Mouse (Mus musculus) monocyte, adult 2 months (primary cell): ENCODE data around the gene Majin.

Experiments
- DNase-seq, 2 experiments: peaks; one replicate each; pipeline ENCODE4 v3.0.0; 2022; ENCODE audit warnings: low spot score in 2 of 2, low read depth in 1 of 2

The Majin gene

GRCm38 (mm10) chr19:6184131-6184530 lies at the start of gene Majin:
Gene Majin (plus strand): TSS chr19:6184388.
- DNase-seq, result no peak

GRCm38 (mm10) chr19:6136397-6136796 lies 47.8 kb upstream of the Majin start:
- no peak for DNase-seq

DNA sequence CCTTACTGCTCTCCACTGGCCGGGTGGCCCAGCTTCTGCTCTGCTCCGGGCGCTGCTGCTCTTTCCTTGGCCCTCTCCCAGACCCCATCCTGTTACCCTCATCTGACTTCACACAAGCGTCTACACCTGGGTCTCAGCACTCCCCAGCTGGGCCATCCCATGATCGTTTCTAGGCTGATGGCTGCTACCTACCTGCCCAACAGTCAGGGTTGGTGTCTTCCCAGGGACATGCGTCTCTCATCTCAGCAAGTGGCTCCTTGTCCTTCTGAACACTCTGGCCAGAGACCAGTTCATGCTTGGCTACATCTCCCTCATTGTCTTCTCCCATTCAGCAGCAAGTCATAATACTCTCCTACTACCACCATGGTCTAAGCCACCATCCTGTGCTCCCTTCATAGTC lies 44.5 kb upstream of the Majin start:
- no peak for DNase-seq

DNA sequence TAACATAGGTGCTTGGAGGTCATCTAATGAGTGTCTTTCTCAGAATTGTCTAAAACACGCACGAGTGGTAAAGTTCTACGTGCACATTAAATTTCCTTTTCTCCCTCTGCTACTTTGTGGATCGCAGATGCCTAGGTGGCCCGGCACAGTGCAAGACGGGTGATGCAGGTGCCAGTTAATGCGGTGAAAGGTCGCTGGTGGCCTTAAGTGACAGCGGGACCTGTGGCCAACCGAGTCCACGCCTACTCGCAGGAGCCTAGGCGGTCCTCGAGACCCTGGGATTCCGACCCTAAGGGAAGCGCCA lies 43.9 kb upstream of the Majin start:
- no peak for DNase-seq

DNA sequence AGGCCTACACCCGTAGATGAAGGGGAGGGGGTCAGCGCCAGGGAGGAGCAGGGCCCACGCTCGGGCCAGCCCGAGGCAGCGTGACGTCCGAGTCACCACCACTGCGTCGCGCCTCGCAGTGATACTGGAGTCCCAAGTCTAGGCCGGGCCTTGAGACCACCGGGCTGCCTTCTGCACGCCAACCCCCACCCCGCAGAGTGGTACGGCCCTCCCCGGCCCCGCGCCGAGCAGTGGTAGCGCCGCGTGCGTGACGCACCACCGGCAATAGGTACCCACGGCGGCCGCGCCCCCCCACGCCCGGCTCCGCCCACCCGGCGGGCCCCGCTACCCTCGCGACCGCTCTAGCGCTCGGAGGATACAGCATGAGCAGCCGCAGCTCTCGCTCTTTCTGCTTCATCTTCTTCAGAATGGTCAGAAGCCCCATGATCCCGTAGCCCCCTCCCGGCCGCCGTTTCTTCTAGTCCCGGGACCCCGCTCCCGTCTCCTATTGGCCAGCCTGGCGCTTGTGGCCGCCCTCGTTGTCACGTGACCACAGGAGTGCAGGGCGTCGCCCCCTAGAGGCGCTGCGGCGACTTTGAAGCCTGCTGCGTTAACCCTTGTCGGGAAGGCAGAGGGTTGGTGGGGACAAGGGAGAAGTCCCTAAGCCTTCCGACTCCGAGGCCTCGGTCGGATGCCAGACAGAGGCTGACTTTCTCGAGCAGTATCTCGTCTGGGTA lies 43.4 kb upstream of the Majin start, which contains the start of gene Batf2:
Gene Batf2, plus strand, starts transcription at position 306 of the 716 bp plus-strand sequence.
- DNase-seq, result peak; percentile 75 to 87

- DNase-seq, result peak; percentile 55 to 64
Observed at GRCm38 (mm10) chr19:6141394-6141749, 42.8 kb upstream of the Majin start, which contains the start of gene Arl2. Gene Arl2 (minus strand): TSS chr19:6141548.

DNA sequence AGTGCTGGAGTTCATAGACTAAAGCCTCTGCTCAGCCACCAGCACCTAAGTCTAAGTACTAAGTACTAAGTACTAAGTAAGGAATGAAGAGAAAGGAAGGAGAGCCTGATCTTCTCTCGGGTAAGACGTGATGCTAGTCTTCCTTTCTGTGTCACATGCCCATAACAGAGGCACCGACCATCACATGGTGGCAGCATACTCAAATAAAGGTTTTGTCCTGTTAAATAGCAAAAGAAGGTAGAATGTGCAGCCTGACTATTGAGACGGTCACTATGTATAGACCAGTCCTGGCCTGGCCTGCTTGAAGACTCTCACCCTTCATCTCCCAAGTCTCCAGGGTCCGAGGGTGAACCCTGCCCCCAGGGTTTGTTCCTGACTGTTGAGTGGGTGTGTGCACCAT lies 39.3 kb upstream of the Majin start:
- DNase-seq, result no peak

GRCm38 (mm10) chr19:6155174-6155573 lies 29.0 kb upstream of the Majin start:
- no peak for DNase-seq

- DNase-seq, result no peak
Observed at GRCm38 (mm10) chr19:6156372-6156771, 27.8 kb upstream of the Majin start.

- peak; percentile 22 to 42 for DNase-seq
Observed at GRCm38 (mm10) chr19:6157220-6157619, 27.0 kb upstream of the Majin start.

- DNase-seq, result no peak
Observed at GRCm38 (mm10) chr19:6163872-6164547, 20.2 kb upstream of the Majin start.

DNA sequence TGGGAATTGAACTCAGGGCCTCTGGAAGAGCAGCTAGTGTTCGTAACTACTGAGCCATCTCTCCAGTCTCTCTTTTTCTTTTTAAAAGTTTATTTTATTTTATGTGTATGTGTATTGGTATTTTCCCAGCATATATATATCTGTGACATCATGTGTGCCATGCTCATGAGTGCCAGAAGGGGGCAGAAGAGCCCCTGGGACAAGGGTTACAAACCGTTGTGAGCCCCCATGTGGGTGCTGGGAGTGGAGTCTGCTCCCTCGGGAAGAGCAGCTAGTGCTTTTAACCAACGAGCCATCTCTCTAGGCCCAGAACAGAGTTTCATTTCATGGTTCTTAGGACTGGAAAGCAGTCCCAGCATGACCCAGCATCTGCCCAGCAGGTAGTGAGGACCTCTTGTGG lies 17.4 kb upstream of the Majin start:
- no peak for DNase-seq

- DNase-seq, result no peak
Observed at GRCm38 (mm10) chr19:6171215-6171614, 13.0 kb upstream of the Majin start.

DNA sequence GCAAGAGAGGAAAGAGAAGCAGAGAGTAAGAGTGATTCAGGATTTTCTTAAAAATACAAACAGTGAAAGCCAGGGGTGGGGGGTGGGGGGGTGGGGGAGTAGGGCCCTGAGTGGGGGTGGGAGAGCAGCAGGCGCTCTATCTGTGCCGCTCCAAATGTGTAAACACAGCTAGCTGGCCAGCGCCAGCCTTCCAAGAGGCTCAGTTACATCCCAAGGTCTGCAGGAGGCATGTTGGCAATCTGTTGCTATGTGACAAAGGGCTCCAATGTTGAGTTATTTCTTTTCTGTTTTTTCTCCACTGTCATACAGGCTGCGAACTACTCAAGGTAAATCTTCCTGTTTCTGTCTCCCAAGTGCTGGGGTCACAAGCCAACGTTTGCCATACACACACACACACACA lies 9.4 kb upstream of the Majin start:
- no peak for DNase-seq

DNA sequence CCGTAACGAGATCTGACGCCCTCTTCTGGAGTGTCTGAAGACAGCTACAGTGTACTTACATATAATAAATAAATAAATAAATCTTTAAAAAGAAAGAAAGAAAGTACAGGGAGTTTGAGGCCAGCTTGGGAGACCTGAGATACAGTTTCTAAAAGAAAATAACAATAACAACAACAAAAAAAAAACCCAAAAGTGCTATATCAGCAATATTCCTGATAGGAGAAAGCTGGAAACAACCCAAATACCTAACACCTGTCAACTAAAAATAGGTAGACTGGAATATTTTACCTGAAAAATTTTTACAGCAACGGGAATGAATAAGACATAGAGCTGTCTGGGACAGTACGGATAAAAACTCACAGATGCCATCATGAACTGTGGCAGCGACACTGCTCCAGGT lies 5.4 kb upstream of the Majin start:
- no peak for DNase-seq

DNA sequence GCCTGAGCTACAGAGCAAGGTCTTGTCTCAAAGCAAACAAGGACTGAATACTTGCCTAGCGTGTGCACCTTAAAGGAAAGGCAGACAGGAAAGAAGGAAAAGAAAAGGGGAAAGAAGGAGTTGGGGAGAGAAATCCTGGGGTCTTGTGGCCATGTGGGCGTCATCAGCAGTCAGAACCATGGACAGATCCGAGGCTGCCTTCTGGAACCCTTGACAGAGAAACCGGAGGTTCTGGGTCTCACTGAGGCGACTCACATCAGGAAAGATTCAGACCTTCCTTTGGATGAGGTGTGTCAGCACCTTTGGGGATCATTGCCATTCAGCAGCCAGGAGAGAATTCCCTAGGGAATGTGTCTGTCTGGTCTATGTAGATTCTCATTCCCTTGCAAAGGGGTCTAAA lies 2.6 kb upstream of the Majin start:
- no peak for DNase-seq

DNA sequence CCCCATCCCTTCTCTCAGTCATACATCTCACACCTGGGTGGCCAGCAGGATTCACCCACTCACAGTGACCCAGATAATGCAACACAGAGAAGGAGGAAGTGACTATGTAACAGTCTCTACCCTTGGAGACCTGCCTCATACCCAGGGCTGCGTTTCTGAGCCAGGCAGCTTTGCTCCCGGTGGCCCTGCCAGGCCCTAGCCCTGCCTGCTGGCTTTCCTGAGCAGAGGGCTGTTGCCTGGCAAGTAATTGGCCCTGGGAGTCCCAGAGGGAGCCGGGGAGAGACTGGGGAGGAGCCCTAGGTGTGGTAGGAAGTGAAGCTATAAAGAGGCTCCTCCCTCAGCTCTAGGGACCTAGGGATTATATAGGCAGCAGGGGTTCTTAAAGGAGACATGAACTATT lies 1.7 kb upstream of the Majin start:
- no peak for DNase-seq

- DNase-seq, result no peak
Observed at GRCm38 (mm10) chr19:6204265-6204664, 20.1 kb downstream of the Majin start.

DNA sequence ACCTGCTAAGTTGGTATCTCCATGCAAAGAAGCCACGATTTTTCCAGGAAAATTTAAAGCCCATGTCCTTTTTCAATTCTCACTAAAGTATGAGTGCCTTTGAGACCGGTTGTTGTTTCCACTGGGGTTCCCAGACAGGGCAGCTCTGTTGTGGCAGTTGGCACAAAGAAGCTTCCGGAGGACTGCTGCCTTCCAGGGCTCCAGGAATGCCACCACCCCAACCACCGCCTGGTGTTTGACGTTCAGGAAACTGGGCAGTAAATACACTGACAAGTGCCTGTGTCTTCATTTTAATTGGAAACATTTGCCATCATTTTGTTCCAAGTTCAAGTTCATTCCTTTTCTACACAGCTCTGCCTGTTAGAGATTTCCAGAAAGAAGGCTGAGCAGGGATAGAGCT lies 22.5 kb downstream of the Majin start:
- DNase-seq, result no peak

DNA sequence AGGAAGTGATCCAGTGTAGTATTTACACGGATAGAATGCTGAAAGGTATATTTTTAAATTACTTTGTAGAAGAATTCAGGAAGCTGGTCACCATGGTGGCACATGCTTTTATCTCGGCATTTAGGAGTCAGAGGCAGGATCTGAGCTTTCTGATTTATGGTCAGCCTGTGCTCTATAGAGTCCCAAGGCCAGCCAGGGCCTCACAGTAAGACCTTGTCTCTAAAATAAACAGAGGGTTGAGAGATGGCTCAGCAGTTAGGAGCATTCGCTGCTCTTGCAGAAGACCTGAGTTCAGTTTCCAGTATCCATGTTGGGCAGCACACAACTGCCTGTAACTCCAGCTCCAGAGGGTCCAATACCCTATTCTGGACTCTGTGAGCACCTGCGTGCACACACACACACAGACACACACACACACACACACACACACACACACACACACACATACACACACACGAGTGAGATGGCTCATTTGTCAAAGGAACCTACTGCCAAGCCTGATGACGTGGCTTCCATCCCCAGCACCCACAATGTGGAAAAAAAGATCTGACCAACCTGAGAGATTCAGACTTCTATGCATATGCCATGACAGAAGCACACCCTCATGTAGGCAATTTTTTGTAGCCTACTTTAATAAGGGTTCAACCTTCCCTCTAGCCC lies 32.0 kb downstream of the Majin start:
- no peak for DNase-seq

DNA sequence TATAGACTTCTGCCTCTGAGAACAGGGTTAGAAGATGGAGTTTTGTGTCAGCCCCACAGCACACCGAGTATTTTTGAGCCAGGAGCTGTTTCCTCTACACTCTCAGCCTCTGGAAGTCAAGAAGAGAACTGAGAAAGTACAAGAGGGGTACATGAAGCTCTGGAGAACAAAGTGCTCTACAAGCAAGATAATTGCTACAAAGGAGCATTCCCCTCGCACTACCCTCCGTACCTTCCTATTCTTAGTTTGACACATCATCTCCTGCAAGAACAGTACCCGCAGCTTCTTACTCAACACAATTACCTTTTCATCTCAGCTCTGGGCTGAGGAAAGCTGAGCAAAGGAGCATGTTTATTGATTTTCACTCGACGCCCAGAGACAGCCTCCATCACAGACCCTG lies 34.4 kb downstream of the Majin start:
- DNase-seq, result no peak

GRCm38 (mm10) chr19:6226135-6226534 lies 41.9 kb downstream of the Majin start, which contains the start of gene Gpha2:
Gene Gpha2 (plus strand): TSS chr19:6226380.
- no peak for DNase-seq
